Mouse (Mus musculus) megakaryocyte, adult 5-6 weeks (primary cell): Measurements from ENCODE around the gene Dnajc16. TPM values are rescaled to one million over a fixed set of nuclear protein-coding genes. Genes with fewer than 3 reads are reported as not detected.

ENCODE experiments used
- ATAC-seq: 2 replicates; pipeline ENCODE4 v1.8.0; 2016; ENCODE audit warnings: mild to moderate bottlenecking, inconsistent platforms; ENCODE audit not compliant: poor library complexity, severe bottlenecking
- total RNA-seq, 2 experiments: library from RNA; stranded (forward) in 1 of 2; stranded (reverse) in 1 of 2; fragments of 153-499, 151-499 nt in 1 of 2; fragments of 221-1000, 200-1000 nt in 1 of 2; gene quantifications; 2 replicates each; pipeline versions ENCODE4 v1.2.3 to v1.2.4; 2015 to 2017

The Dnajc16 gene
- total RNA-seq (2015) (4.2 and 5.0 TPM in 2 replicates), total RNA-seq (2017) (5.6 and 6.1 TPM in 2 replicates)

GRCm38 (mm10) chr4:141790524-141790990 is at the start of gene Dnajc16:
Gene Dnajc16, minus strand, starts transcription at chr4:141790931.
- ATAC-seq: peak; percentile 75

DNA sequence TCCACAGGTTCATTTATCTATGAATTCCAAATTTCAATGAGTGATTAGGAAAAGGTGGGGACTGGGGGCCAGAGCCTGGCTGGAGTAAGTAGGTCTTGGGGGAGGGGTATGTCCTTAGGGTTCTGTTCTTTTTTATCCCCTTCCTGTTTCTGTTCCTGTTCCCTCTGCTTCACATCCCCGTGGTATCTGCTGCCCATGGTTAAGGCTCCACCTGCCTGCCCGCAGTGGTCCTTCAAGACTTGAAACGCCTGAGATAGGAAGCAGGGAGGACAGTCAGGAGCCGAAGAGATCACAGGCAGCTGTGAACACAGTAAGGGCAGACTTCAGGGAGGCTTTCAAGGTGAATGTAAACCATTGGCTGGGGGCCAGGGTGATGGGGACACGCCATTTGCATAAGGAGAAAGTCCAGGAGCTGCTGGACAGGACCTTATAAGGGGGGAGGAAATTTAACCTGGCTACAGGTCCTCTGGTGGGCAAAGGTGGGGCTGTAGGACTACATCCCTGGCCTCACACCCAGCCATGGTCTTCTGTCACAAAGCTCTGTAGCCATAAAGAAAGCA is 43.9 kb upstream of the Dnajc16 start:
- peak; percentile 49 for ATAC-seq

DNA sequence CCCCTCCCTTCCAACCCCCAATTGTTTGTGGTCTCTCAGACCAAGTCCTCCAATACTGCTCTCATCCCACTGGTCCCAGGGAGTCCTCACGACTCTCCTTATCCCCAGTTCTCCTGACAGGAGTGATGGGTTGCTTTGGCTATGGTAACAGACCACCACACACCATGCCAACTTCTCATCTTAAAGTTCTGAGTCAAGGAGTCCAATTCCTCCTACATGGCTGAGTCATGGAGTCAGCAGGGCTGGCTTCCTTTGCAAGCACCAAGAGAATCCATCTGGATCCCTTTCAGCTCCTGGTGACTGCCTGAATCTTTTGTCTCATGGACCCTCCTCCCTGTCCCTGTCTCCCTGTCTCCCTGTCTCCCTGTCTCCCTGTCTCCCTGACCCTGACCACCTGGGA is 43.2 kb upstream of the Dnajc16 start:
- ATAC-seq: no peak

DNA sequence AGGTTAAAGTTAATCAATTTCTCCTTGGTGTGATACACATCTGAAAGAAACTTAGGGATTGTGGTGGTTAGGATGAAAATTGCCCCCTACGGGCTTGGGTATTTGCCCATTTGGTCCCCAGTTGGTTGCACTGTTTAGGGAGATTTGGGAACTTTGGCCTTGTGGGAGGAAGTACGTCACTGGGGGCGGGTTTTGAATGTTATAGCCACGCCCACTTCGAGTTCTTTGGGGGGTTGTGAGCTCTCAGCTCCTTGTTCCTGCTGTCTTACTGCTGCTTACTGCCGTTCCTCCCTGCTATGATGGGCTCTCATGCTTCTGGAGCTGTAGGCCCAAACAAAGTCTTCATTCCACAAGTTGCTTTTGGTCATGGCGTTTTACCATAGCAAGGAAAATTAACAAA is 40.6 kb upstream of the Dnajc16 start:
- ATAC-seq: no peak

DNA sequence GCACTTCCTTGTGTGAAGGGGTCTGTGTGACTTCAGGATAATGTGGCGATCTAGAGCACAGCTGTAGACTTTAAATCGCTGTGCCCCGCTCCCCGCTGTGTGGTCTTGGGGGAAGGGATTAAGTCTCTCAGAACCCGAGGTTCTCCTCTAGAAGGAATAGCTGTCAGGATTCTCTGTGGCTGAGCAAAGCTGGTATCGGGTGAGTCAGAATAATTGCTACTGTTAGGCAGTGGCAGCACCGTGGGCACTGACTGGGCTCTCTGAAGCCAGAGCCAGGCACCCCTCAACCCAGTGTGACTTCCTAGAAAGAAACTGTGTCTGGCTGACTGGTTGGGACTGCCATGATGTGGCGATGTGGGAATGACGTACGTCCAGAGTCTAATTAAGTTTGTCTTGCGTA is 39.6 kb upstream of the Dnajc16 start:
- ATAC-seq: no peak

GRCm38 (mm10) chr4:141828177-141828576 is 37.4 kb upstream of the Dnajc16 start:
- ATAC-seq: no peak

DNA sequence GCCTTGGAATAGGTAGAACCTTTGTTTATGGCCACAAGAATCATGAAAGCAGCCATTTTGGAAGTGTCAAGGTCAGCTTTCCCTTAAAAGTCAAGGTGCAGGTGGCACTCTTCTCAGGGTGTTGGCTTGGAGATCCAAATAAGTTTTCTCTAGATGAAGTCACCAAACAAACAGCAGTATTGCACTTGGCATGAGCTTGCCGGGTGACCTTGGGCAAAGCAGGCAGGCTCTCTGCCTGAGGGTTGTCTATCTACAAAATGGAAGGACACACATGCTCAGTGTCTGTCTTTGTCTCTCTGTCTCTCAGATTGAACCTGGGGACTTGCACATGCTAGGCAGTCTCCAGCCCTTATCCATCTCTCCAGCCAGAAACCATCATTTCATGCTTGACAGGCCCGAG is 36.7 kb upstream of the Dnajc16 start:
- no peak for ATAC-seq

DNA sequence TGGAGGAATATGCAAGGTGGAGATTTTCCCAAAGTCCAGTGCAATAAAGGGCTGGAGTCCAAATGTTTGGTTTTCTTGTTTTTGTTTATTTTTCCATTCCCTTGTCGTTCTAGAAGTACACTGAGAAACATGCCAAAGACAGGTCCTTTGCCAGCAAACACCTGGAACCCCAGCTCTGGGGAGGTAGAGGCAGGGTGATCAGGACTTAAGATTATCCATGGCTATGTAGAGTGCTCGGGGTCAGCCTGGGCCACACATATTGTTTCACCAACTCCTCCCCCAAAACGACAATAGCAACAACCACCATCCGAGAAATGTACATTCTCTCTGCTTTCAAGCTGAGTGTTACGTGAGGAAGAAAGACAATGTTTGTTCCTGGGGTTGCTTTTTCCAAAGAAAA is 35.3 kb upstream of the Dnajc16 start, which contains the start of gene Cela2a:
Gene Cela2a, minus strand, starts transcription at position 101 of the 400 bp plus-strand sequence.
- ATAC-seq: no peak

- ATAC-seq: no peak
These were observed 32.2 kb upstream of the Dnajc16 start for GRCm38 (mm10) chr4:141822979-141823378.

DNA sequence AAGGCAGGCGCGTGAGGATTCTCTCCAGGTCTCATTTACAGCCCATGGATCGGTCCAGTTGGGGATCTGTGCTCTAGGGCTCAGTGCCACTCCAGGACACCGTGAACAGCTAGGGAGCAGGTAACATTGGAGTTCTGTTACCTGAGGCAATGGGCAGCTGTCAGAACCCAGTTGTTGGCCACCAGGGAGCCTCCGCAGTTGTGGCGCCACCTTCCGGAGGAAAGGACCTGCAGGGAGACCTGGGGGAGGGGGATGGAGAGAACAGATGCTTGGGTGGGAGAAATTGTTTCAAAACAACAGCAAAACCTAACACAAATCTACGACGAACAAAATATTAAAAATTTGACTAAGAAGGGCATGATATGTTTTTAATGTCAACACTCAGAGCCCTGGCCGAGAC is 31.4 kb upstream of the Dnajc16 start:
- no peak for ATAC-seq

DNA sequence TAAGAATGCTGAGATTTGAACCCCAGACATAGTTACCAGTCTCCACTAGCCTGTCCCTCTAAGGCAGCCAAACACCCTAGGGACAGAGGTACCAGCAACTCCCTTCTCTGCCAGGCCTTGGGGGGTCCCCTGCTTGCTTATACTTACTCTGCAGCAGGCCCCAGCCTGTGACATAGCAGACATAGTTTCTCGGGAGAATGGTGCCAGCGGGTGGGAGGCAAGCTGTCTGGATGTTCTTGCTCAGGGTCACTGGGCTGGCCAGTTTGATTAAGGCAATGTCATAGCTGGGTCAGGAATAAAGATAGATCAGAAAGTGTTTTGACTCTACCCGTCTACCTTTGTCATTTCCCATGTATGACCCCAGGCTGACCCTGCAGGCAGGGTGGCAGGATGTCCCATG is 30.4 kb upstream of the Dnajc16 start:
- ATAC-seq: no peak

- no peak for ATAC-seq
These were observed 28.6 kb upstream of the Dnajc16 start for GRCm38 (mm10) chr4:141819316-141819715.

- ATAC-seq: no peak
These were observed 28.1 kb upstream of the Dnajc16 start for GRCm38 (mm10) chr4:141818861-141819260.

DNA sequence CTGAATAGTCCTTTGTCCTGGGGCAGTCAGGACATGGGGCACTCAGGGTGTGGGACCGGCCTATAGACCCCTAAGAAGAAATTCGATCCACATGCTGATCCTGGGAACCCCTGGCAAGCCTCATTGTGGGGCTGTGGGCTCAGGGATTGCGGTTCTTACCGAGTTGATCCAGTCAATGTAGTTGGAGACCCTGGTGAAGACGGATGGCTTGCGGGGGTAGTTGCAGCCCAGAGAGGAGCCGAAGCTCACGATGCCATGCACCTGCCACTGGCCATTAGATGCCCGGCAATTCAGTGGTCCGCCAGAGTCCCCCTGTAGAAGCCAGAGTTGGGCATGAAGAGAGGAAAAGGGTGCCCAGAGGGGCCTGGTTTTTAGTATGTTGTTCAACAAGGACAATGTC is 27.0 kb upstream of the Dnajc16 start:
- no peak for ATAC-seq

- no peak for ATAC-seq
These were observed 26.3 kb upstream of the Dnajc16 start for GRCm38 (mm10) chr4:141816776-141817655.

- ATAC-seq: no peak
These were observed 25.5 kb upstream of the Dnajc16 start for GRCm38 (mm10) chr4:141816267-141816666.

DNA sequence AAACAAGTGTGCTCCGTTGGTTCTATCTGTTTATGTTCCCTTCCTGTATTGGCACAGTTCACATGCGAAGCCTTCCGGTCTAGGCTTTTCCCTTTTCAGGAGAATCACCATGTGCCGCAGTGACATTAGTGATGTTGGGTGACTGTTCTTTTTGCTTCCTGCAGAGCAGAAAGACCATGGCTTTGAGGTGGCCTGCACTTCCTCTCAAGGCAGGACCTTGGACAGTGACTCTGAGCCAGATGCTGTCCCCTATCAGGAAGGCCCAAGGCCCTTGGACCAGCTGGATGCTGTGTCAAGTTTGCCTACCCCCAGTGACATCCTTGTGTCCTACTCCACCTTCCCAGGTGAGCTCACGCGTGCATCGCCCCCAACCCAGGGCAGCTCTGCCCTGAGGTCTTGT is 20.6 kb upstream of the Dnajc16 start:
- no peak for ATAC-seq

DNA sequence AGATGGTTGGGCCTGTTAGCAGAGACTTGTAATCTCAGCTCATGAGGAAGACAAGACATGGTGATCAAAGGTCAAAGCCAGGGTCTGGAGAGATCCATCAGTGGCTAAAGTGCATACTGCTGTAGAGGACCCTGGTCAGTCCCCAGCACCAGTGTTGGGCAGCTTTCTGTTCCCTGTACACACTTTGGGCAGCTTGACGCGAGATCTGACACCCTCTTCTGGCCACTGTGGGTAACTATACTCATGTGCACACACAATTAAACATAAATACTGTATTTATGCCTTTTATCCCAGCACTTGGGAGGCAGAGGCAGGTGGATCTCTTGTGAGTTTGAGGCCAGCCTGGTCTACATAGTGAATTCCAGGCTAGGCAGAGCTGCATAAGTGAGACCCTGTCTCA is 20.2 kb upstream of the Dnajc16 start:
- ATAC-seq: no peak

DNA sequence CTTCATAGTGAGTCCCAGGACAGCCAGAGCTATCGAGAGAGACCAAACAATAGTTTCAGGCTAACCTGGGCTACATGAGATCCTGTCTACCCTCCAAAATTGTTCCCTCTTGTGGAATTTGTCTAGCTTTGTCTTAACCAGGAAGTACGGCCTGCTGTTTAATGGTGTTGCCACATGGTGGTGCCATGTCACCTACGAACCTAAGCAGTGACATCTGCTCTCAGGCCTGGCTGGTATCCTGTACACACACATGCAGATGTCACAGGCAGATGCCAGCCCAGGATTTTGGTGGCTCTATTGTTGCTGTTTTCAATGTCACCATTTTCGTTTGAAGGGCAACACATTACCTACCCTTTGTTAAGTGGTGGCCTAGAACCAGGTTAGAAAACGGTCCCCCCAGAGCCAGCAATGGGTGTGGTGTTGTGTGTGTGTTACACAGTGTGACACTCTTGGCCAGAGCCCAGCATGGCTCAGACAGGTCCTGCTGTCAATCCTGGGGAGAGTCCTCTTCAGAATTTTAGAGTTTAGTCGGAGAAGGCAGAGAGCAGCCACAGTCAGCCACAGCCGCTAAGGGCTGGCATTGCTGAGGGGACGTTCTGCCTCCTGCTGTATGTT is 19.2 kb upstream of the Dnajc16 start:
- ATAC-seq: peak; percentile 88

DNA sequence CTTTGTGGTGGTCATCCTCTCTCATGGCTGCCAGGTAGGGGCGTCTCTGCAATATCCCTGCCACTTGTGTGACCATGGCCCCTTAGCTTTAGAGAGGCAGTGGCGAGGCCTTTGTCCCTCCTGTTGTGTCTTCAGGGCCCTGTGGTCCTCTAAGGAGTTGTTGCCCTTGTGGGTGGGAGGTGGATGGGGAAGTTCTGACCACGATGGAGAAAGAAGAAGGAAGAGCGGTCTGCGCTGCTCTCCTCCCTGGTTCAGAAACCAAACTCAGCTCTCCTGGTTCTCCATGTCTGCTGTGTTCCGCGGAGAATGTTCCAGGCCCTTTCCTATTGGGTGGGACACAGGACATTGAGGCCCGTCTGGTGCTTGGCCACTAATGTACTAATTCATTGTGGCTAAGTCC is 15.2 kb upstream of the Dnajc16 start:
- ATAC-seq: no peak

- ATAC-seq: no peak
These were observed 13.4 kb upstream of the Dnajc16 start for GRCm38 (mm10) chr4:141804105-141804504.

GRCm38 (mm10) chr4:141797545-141797944 is 6.8 kb upstream of the Dnajc16 start:
- ATAC-seq: no peak
